Mouse (Mus musculus) layer of hippocampus, adult 9-10 months (tissue): ENCODE data around the gene Bcas3.

Experiments
- DNase-seq: peaks from one replicate; pipeline ENCODE4 v3.0.0; 2022; ENCODE audit warnings: low spot score

Bcas3 gene

GRCm38 (mm10) chr11:85831656-85832230 lies 478.8 kb downstream of the Bcas3 start:
- no peak for DNase-seq

- DNase-seq, result no peak
These were observed 479.4 kb downstream of the Bcas3 start, which contains the start of gene Tbx2 for GRCm38 (mm10) chr11:85832231-85832924. Gene Tbx2, plus strand, starts transcription at chr11:85832551.

DNA sequence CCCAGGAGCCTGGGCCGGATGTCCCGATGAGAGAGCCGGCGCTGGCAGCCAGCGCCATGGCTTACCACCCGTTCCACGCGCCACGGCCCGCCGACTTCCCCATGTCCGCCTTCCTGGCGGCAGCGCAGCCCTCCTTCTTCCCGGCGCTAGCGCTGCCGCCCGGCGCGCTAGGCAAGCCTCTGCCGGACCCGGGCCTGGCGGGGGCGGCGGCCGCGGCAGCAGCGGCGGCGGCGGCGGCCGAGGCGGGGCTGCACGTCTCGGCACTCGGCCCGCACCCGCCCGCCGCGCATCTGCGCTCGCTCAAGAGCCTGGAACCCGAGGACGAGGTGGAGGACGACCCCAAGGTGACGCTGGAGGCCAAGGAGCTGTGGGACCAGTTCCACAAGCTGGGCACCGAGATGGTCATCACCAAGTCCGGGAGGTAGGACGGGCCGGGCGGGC lies 480.1 kb downstream of the Bcas3 start:
- DNase-seq, result no peak

DNA sequence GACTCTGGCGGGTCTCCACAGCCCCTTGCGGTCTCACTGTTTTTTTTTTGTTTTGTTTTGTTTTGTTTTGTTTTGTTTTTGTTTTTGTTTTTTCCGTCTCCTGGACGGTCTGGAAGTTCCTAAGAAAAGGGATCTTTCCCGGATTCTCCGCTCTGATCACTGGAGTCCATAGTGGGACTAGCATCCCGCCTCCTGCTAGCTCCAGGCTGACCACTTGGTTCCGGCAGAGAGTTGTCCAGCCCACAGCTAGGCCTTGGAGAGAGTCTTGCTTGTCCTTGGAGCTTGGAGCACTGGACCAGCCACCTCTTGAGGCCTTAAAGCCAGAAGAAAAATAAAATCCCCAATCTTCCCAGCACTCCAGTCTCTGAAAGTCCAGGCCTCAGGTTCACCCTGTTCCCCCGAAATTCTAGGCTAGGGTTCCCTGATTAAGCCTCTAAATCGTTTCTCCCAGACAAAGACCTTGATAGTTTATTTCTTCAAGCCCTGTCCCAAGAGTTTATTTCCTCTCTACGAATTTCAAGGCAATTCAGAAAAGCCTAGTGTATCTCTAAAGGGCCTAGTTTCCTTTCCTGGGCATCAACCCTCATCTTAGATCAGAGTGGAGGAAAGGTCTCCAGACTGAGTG lies 480.9 kb downstream of the Bcas3 start:
- DNase-seq, result no peak

- no peak for DNase-seq
These were observed 481.5 kb downstream of the Bcas3 start for GRCm38 (mm10) chr11:85834386-85834931.

- no peak for DNase-seq
These were observed 482.2 kb downstream of the Bcas3 start for GRCm38 (mm10) chr11:85835001-85835752.

DNA sequence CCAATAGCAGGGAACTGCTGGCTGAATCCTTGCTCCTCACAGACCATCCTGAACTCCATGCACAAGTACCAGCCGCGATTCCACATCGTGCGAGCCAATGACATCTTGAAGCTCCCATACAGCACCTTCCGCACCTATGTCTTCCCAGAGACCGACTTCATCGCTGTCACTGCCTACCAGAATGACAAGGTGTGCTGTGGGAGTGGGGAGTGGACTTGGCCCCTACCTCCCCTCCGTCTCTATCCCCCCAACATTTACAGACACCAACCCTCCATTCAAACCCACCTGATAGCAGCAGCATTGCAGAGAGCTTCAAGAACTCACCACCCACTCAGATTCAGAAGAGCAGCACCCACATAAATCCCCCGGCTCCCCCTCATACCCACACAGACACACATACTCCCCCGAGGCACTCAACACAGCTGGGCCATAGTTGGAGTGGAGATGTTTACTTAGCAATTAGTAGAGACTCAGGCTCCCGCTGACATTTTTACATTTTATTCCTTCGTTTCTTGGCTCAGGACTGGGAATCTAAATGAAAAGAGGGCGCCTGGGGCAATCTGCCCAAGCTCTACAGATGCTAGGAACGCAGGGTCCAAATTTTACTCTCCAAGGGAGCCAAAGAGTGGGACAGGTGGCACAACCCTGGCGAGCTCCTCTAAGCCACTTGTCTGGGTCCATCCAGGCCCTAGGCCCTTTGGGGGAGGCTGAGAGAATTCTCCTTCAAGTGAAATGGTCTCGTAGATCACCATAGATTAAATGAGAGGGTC lies 483.0 kb downstream of the Bcas3 start:
- DNase-seq, result no peak

- no peak for DNase-seq
These were observed 483.7 kb downstream of the Bcas3 start for GRCm38 (mm10) chr11:85836523-85837290.

DNA sequence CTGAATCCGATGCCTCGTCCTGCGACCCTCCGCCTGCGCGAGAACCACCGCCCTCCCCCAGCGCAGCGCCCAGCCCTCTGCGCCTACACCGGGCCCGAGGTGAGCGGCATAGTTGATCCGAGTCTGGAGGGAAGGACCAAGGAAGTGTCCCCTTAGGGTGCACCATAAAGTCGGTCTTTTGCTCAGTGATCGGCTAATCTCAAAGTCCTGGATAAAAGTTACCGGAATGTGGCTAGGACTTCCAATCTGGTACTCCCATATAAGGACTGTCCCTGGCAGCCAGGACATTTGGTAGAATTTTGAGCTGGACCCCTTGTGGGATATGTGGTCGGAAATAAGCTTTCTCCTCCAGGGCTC lies 484.3 kb downstream of the Bcas3 start:
- DNase-seq, result no peak

DNA sequence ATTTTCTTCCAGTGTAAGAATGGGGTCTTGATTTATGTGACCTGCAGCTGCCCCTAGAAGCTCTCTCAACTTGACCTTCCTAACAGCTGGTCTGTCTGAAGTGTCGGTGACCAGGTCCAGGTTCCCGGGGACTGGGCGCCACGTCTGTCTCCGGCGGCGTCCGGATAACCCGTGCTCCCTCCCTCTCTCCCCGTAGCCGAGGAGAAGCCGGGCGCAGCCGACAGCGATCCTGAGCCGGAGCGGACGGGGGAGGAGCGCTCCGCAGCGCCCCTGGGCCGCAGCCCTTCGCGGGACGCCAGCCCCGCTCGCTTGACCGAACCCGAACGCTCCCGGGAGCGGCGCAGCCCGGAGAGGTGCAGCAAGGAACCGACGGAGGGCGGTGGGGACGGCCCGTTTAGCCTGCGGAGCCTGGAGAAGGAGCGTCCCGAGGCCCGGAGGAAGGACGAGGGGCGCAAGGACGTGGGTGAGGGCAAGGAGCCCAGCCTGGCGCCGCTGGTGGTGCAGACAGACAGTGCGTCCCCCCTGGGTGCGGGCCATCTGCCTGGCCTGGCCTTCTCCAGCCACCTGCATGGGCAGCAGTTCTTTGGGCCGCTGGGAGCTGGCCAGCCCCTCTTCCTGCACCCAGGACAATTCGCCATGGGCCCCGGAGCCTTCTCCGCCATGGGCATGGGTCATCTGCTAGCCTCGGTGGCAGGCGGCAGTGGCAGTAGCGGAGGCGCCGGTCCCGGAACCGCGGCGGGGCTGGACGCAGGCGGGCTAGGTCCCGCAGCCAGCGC lies 484.9 kb downstream of the Bcas3 start:
- no peak for DNase-seq

GRCm38 (mm10) chr11:85838424-85839257 lies 485.7 kb downstream of the Bcas3 start:
- no peak for DNase-seq

- DNase-seq, result no peak
These were observed 486.5 kb downstream of the Bcas3 start for GRCm38 (mm10) chr11:85839258-85840030.

DNA sequence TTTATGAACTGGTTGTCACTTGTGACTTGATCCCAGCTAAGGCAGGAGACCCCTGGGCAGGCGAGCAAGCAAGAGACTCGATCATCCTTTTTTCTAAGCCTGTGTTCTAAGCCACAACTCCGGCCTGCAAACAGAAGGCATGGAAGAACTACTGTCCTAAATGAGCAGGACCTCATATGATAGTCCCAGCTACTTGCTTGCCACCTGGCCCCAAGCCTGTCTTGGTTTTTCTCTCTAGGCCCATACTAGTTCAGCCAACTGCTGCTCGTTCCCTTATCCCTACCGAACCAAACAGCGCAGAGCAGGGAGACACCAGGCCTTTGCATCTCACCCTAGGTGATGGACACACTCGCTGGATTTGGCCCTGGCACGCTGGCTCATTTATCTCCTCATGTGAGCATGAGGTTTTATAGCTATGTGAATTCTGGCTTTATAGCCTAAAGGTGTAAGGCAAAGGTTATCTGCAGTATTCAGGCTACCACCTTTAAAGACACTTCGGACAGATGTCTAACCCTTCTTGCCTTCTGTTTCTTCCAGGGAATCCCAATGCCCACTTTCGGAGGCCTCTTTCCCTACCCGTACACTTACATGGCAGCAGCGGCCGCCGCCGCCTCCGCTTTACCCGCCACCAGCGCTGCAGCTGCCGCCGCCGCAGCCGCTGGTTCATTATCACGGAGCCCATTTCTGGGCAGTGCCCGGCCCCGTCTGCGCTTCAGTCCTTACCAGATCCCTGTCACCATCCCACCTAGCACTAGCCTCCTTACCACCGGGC lies 487.2 kb downstream of the Bcas3 start:
- DNase-seq, result no peak

DNA sequence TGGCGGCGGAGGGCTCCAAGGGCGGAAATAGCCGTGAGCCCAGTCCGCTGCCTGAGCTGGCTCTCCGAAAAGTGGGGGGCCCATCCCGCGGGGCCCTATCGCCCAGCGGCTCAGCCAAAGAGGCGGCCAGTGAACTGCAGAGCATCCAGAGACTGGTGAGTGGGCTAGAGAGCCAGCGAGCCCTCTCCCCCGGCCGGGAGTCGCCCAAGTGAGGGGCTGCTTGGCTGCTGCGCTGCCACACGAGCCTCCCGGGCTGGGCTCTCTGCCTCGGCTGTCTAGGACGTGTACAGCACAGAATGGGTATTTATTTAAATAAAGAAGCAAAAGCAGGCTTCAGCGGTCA lies 487.8 kb downstream of the Bcas3 start:
- no peak for DNase-seq

DNA sequence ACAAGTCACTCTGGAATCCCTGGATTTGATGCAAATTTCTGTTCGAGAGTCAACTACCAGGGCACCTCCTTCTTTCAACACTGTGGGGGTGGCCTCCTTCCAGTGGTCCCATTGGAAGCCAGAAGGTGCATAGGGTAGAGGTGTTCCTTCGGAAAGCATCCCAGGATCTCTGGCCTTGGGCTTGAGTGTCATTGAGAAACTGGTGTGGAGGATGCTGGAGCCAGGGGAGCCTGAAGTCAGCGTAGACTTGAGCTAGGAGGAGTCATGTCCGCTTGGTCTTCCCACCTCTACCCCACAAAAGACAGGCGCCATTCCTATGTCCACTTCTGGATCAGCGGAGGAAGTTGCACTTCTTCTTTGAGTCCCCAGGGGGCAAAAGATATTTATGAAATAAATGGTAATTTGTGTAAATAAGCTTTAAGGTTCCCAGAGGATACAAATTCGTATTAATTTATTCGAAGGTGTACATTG lies 488.3 kb downstream of the Bcas3 start:
- DNase-seq, result no peak

DNA sequence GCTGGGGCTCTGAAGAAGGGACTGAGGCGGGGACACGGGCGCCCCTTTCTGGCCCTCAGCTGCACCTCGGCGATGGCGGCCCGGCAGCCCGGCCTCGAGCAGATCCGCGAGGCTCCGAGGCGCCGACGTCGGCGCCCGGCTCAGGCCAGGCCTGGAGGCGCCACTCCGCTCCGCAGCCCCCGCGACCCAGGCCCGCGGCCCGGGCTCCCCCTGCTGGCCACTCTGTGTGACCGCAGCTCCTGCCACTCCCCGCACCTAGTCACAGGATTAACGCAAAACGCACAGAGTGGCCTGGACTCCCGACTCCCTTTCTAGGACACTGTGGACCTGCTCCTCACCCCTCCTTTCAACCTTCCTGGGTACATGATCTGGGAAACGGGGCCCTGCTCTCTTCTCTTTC lies 489.0 kb downstream of the Bcas3 start:
- DNase-seq, result no peak

DNA sequence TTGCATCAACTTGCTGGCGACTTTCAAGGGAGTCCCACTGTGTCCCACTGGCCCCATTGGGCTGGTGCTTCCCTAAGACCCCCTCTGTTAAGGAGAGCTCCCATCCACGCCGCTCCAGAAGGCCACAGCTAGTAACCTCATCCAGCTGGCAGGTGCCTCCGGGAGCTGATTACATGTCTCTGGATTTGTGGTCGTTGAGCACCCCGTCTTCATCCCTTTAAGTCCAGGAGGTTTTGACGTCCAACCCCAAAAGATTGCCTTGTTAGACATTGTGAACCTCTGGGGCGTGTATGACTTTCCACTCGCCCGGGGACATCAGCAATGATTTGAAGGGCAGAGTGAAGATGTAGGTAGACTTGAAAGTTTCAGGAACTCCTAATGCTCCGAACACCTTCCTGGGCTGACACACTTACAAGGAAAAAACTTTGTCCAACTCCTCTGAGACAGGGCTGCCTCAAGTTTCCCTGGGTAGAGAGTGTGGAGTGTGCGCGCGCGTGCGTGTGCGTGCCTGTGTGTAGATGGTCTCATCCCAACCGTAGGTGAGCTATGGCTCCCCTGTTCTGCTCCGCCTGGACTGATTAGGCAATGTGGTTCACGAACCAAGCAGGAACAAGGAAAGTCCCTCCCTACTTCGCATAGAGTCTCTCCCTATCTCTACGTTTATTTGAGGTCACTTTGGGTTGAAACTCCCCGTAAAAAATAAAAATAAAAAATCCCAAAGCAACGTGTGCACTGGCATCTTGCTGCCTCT lies 489.8 kb downstream of the Bcas3 start:
- no peak for DNase-seq
